Mouse (Mus musculus) cerebellum, postnatal 4 days (tissue): ENCODE data around the gene Foxo3.
A peak's percentile ranks its signal among the peaks of the same experiment; 100 is the strongest.

Experiments
- DNase-seq, 2 experiments: peaks; one replicate each; pipeline ENCODE4 v3.0.0; 2022; ENCODE audit warnings: low spot score in 2 of 2, mixed read lengths in 1 of 2

Gene Foxo3

GRCm38 (mm10) chr10:42276507-42277345 is at the start of gene Foxo3:
Gene Foxo3 (minus strand): TSS chr10:42276755.
- DNase-seq: peak; percentile 60 to 76

DNA sequence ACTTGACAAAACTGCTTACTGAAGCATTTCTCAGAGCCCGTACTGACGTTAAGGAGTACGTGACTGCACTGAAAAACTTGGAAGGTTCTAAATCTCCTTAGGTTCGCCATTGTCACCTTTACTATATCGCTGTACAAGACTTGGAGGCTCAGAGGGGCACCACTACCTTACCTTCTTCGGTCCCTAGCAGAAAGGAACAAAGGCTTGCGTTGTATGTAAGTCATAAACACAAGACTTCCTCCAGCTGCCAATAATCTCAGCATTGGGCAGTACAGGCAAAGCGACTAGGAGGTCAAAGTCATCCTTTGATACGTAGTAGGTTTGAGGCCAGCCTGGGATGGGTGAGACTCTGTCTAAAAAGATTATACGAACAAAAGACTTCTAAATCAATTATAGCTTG is 48.8 kb upstream of the Foxo3 start:
- DNase-seq: no peak

- DNase-seq: no peak
Observed at GRCm38 (mm10) chr10:42323978-42324377, 47.4 kb upstream of the Foxo3 start.

GRCm38 (mm10) chr10:42313222-42313786 is 36.7 kb upstream of the Foxo3 start:
- DNase-seq: no peak

DNA sequence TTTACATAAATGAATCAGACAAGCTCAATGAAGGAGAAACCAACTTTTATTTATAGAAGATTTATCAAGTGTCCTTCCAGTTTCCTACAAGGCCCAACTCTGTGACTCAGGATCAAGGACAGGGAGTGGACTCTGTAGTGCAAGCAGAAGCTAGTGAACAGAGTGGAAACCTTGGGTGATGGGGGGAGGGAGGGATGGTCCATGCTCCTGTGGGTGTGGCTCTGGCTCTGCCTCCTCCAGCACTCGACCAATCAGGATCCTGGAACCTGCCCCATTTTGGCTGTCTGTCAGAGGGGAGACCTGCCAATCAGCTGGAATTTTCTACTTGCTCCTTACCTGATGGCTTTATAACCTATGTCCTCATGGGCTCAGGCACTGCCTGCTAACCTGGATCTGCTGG is 36.0 kb upstream of the Foxo3 start:
- no peak for DNase-seq

- no peak for DNase-seq
Observed at GRCm38 (mm10) chr10:42308687-42308987, 32.1 kb upstream of the Foxo3 start.

GRCm38 (mm10) chr10:42307980-42308686 is 31.6 kb upstream of the Foxo3 start:
- peak; percentile 80 to 89 for DNase-seq

- no peak for DNase-seq
Observed at GRCm38 (mm10) chr10:42306422-42306821, 29.9 kb upstream of the Foxo3 start.

GRCm38 (mm10) chr10:42300805-42301204 is 24.2 kb upstream of the Foxo3 start:
- DNase-seq: no peak

GRCm38 (mm10) chr10:42299967-42300366 is 23.4 kb upstream of the Foxo3 start:
- DNase-seq: no peak

GRCm38 (mm10) chr10:42299426-42299825 is 22.9 kb upstream of the Foxo3 start:
- DNase-seq: no peak

DNA sequence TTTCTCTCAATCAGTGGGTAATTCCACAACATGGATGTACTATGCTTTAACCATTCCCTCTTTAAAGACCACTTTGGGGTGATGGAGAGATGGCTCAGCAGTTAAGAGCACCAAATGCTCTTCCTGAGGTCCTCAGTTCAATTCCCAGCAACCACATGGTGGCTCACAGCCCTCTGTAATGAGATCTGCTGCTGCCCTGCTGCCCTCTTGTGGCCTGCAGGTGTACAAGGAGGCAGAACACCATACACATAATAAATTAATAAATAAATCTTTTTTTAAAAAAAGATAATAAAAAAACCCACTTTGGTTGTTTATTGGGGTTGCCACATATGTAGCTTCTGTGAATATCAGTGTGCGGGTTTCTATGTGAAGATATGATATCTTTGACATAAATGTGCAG is 21.4 kb upstream of the Foxo3 start:
- DNase-seq: no peak

DNA sequence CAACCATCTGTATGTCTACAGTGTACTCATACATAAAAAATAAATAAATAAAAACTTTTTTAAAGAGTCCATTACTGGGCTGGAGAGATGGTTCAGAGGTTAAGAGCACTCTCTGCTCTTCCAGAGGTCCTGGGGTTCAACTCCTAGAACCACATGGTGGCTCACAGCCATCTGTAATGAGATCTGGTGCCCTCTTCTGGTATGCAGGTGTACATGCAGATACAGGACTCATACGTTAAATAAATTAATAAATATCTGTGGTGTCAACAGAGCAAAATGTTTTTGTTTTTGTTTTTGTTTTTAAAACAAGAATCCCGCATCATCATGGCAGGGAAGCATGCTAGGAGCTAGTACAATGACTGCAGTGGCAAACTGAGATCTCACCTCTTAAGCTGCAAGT is 20.6 kb upstream of the Foxo3 start:
- no peak for DNase-seq

- DNase-seq: no peak
Observed at GRCm38 (mm10) chr10:42296559-42296958, 20.0 kb upstream of the Foxo3 start.

DNA sequence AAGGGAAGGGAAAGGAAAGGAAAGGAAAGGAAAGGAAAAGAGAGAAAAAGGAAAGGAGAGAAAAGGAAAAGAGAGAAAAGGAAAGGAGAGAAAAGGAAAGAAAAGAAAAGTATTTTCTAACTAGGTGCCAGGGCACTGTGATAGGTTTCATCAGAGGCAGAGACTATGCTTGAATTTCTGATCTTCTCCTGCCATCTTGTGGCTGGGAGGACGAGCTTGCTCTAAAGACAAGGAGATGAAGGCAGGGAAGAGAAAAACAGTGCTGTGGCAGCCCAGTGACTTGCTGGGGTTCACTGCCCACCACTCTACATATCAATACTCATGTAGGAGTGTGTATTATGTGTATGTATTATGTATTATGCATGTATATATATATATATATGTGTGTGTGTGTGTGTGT is 18.5 kb upstream of the Foxo3 start:
- no peak for DNase-seq

DNA sequence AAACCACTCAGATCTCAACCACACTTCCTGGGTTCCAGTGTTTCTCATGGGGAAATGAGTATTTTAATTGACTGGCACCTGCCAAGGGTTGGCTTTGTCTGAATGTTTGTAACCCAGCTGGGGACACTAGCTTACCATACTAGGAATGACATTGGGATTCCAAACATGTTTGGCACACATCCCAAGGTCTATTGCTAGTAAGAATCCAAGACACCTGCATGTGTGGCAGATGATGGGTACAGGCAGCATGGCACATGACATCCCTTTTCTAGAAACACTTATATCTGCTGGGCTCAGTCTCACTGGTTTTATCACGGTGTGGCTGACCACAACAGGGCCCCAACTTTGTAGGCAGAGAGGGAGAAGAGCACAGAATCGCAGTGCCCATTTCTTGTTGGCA is 17.8 kb upstream of the Foxo3 start:
- DNase-seq: no peak

DNA sequence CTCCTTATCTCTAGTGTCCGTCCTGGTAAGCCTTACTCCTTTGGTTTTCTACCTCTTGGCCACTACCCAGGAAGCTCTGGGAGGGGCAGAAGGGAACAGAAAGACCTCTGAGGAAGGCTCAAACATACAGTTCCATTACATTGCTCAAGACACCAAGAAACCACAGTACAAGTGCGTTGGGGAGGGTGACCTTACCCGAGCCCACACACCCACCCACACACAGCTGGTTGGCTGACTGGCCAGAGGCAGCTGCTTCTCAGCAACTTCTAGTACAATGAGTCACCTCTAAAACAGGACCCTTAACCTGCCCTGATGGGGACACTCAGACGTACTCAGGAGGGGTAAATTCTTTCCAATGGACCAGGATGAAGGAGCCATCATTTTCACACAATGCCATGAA is 17.3 kb upstream of the Foxo3 start:
- no peak for DNase-seq

DNA sequence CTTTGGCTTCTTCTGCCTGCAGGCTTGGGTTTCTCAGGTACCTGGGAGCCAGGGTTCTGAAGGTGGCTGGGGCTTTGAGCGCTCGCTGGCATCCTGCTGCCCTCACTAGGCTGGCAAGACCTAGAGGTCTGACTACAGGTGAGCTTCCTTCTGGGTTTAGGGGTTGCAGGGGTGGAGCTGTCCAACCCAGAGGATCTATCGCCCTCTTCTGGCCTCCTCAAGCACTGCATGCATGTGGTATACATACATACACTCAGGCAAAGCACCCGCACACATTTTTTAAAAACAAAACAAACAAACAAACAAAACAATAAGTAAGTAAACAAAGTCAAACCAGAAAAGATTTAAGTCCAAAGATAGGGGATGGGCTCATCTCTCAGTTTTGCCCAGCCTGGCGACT is 14.8 kb upstream of the Foxo3 start:
- peak in 1 of 2 experiments; percentile 53 for DNase-seq

- DNase-seq: no peak
Observed at GRCm38 (mm10) chr10:42287666-42288065, 11.1 kb upstream of the Foxo3 start.

GRCm38 (mm10) chr10:42278307-42278850 is 1.8 kb upstream of the Foxo3 start:
- DNase-seq: no peak

- DNase-seq: peak; percentile 91 to 96
Observed at GRCm38 (mm10) chr10:42277476-42278306, 1.1 kb upstream of the Foxo3 start.
